Mouse (Mus musculus) myocyte (in vitro differentiated cells): ENCODE results near the gene Nsun2. TPM values are rescaled to one million over a fixed set of nuclear protein-coding genes. Genes with fewer than 3 reads are reported as not detected.
A peak's percentile ranks its signal among the peaks of the same experiment; 100 is the strongest.

Source experiments
- H3K27me3 ChIP-seq: one replicate; pipeline ENCODE4 v1.6.1; 2011; ENCODE audit not compliant: control insufficient read depth, insufficient read depth, insufficient read length
- H3K36me3 ChIP-seq: one replicate; pipeline ENCODE4 v1.6.1; 2011; ENCODE audit not compliant: control insufficient read depth, insufficient read depth
- H3K4me2 ChIP-seq: one replicate; pipeline ENCODE4 v1.6.1; 2011; ENCODE audit warnings: low read depth, control low read depth
- H3K4me3 ChIP-seq: one replicate; pipeline ENCODE4 v1.5.1; 2011; ENCODE audit warnings: mild to moderate bottlenecking, control low read depth, moderate library complexity
- H3K79me2 ChIP-seq: one replicate; pipeline ENCODE4 v1.6.1; 2011; ENCODE audit not compliant: control insufficient read depth, insufficient read depth
- H3ac ChIP-seq: one replicate; pipeline ENCODE4 v1.6.1; 2011; ENCODE audit not compliant: control insufficient read depth, insufficient read length
- CEBPB ChIP-seq: IDR thresholded peaks from 2 replicates; pipeline ENCODE4 v1.6.1; 2011; ENCODE audit warnings: mild to moderate bottlenecking, moderate library complexity; ENCODE audit not compliant: poor library complexity, insufficient read depth, severe bottlenecking
- E2F4 ChIP-seq: IDR thresholded peaks from one replicate; pipeline ENCODE4 v1.6.1; 2011; ENCODE audit warnings: mild to moderate bottlenecking, control low read depth, moderate library complexity; ENCODE audit not compliant: insufficient read depth
- MAX ChIP-seq: IDR thresholded peaks from one replicate; pipeline ENCODE4 v1.6.1; 2011; ENCODE audit warnings: low read depth, mild to moderate bottlenecking, control low read depth
- MYOD1 ChIP-seq, 3 experiments: IDR thresholded peaks; one replicate each; pipeline ENCODE4 v1.6.1; 2011; ENCODE audit warnings: control low read depth in 2 of 3, low read depth in 2 of 3, mild to moderate bottlenecking in 2 of 3, moderate library complexity in 1 of 3; ENCODE audit not compliant: insufficient read length in 2 of 3, control insufficient read depth in 1 of 3
- MYOG ChIP-seq, 3 experiments: IDR thresholded peaks; one replicate each; pipeline ENCODE4 v1.6.1; 2011; ENCODE audit warnings: control low read depth in 2 of 3, low read depth in 2 of 3, mild to moderate bottlenecking in 2 of 3; ENCODE audit not compliant: insufficient read length in 2 of 3, control insufficient read depth in 1 of 3, insufficient read depth in 1 of 3
- POLR2A ChIP-seq: IDR thresholded peaks from one replicate; pipeline ENCODE4 v1.6.1; 2011; ENCODE audit warnings: low read depth, mild to moderate bottlenecking, control low read depth, moderate library complexity; ENCODE audit not compliant: insufficient read length
- POLR2AphosphoS2 ChIP-seq: IDR thresholded peaks from one replicate; pipeline ENCODE4 v1.6.1; 2011; ENCODE audit warnings: low read depth, control low read depth; ENCODE audit not compliant: insufficient read length
- REST ChIP-seq: IDR thresholded peaks from one replicate; pipeline ENCODE4 v1.6.1; 2011; ENCODE audit warnings: mild to moderate bottlenecking, control low read depth, moderate library complexity; ENCODE audit not compliant: insufficient read depth, insufficient read length
- SRF ChIP-seq: IDR thresholded peaks from one replicate; pipeline ENCODE4 v1.6.1; 2011; ENCODE audit warnings: low read depth; ENCODE audit not compliant: control insufficient read depth, insufficient read length
- TCF12 ChIP-seq: IDR thresholded peaks from one replicate; pipeline ENCODE4 v1.6.1; 2011; ENCODE audit warnings: mild to moderate bottlenecking, control low read depth; ENCODE audit not compliant: poor library complexity, insufficient read depth, severe bottlenecking
- TCF3 ChIP-seq: IDR thresholded peaks from one replicate; pipeline ENCODE4 v1.6.1; 2011; ENCODE audit warnings: low read depth, control low read depth; ENCODE audit not compliant: insufficient read length
- USF1 ChIP-seq: IDR thresholded peaks from one replicate; pipeline ENCODE4 v1.6.1; 2011; ENCODE audit warnings: low read depth, mild to moderate bottlenecking, control low read depth, moderate library complexity
- polyA plus RNA-seq: library from polyadenylated mRNA; unstranded; fragments of >200 nt; fragmentation: generic; extraction: Trizol; gene quantifications from one replicate; pipeline ENCODE4 v1.2.1, GENCODE M21; 2012; ENCODE audit warnings: missing spikeins

The Nsun2 gene
- polyA plus RNA-seq, 1 experiment: 60.4 TPM

DNA sequence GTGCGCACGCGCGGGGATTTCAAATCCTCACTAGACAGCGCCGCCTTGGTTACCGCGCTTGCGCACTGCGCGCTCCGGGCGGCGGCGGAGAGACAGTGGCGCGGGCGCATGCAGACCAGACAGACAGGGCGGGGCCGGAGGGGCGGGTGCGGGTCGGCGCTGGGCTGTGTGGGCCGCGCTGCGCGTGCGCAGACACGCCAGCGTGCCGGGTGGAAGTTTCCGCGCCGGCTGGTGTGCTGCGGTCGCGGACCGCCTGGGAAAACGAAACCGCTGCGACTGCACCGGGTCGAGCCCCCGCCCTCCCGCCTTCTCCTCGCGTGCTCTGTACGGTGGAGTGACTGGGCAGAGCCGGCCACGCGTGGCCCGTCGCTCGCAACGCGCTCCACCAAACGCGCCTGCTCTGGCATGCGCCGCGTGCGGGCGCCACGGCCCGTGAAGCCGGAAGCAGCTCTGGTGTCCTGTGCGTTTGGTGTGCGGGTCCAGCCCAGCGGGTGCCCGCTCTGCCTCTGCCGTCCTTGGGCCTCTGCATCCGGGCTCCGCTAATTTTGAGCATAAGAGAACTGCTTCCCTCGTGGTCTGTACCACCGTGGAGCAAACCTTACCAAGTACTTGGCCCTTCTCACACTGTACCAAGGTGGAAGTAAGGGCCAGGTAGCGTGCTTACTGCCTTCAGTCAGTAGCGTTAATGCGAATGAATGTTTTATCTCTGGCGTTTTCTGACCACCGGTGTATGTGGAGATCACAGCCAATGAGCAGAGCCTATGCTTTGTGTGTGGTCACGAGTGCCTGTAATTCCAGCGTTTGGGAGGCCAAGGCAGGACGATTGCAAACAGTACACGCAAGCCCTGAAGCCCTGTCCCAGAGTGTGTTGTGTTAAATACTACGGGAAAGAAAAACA is 1.4 kb downstream of the Nsun2 start:
- Histone ChIP-seq H3K36me3 (no peaks in the 10 kb centered on the region), H3K27me3 (no peaks in the 10 kb centered on the region), H3ac (peak overlapping the region; percentile 94), H3K4me2 (peak overlapping the region; percentile 79), H3K79me2 (peaks cover 34% of the 10 kb centered on the region), H3K4me3 (peak overlapping the region; percentile 58)
- TF ChIP-seq USF1 (peak; percentile 52), POLR2AphosphoS2 (peak; percentile 84), TCF3 (no peak), E2F4 (peak; percentile 69), POLR2A (peak; percentile 78), MYOG (IDR thresholded peaks at IDR 0.05; ENCODE audit: control insufficient read depth in 1 of 3, insufficient read depth in 1 of 3, insufficient read length in 2 of 3, low read depth in 2 of 3) (peak in 2 of 3 experiments; percentile 30 to 58), MYOD1 (IDR thresholded peaks at IDR 0.05; ENCODE audit: control insufficient read depth in 1 of 3, insufficient read length in 2 of 3, low read depth in 2 of 3) (peak in 1 of 3 experiments; percentile 34), TCF12 (no peak)

DNA sequence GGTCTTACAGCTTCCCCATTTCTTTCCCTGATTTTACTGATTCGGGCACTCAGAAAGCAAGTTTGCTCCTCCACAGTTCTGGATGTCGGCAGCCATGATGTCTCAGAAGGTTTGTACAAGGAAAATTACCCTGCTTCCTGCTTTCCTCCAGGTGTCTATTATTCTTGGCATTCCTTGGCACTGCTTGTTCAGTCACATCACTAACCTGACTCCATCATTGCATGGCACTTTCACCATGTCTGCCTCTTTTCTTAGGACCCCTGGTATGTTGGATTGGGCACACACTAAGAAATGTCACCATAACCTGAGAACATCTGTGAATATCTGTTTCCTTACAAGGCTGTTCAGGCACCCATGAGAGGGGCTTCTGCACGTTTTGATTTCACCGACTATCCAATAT is 2.5 kb downstream of the Nsun2 start:
- TF ChIP-seq REST (no peak), USF1 (no peak), POLR2A (no peak), TCF12 (no peak), MAX (no peak), SRF (no peak), MYOG (IDR thresholded peaks at IDR 0.05; ENCODE audit: control insufficient read depth in 1 of 3, insufficient read depth in 1 of 3, insufficient read length in 2 of 3, low read depth in 2 of 3) (no peak), E2F4 (no peak), MYOD1 (IDR thresholded peaks at IDR 0.05; ENCODE audit: control insufficient read depth in 1 of 3, insufficient read length in 2 of 3, low read depth in 2 of 3) (no peak), TCF3 (no peak), POLR2AphosphoS2 (no peak), CEBPB (no peak)
- H3K4me3 ChIP-seq: peak overlapping the region; percentile 58
- H3K36me3 ChIP-seq: no peaks in the 10 kb centered on the region
- peak overlapping the region; percentile 79 for H3K4me2 ChIP-seq
- H3K27me3 ChIP-seq: no peaks in the 10 kb centered on the region
- H3K79me2 ChIP-seq: peaks cover 23% of the 10 kb centered on the region
- H3ac ChIP-seq: no peak overlapping the region

DNA sequence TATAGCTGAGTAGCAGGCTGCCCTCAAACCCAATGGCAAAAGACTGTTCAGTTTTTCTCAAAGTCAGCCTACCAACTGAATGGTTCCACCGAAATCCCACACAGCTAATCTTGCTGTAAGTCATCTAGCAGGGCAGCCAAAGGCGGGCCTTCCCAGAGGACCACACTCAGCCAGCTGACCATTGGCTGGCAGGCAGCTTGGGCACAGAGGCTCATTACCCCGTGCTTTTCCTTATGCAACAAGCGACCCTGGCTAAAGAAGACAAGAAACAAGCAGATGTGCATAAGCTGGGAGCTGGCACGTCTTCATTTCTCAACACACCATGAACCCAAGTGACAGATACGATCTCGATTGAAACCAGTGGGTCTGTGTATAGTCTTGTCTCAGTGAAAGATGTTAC is 3.8 kb downstream of the Nsun2 start:
- Histone ChIP-seq H3K27me3 (no peaks in the 10 kb centered on the region), H3K79me2 (peaks cover 9% of the 10 kb centered on the region), H3K36me3 (no peaks in the 10 kb centered on the region), H3K4me3 (no peak overlapping the region), H3K4me2 (no peak overlapping the region), H3ac (no peak overlapping the region)
- TF ChIP-seq CEBPB: no peak
- no peak for TF ChIP-seq MAX
- TF ChIP-seq REST: no peak
- TF ChIP-seq USF1: no peak
- TF ChIP-seq TCF12: no peak
- TF ChIP-seq SRF: no peak
- no peak for TF ChIP-seq E2F4
- TF ChIP-seq MYOD1 (IDR thresholded peaks at IDR 0.05; ENCODE audit: control insufficient read depth in 1 of 3, insufficient read length in 2 of 3, low read depth in 2 of 3): no peak
- TF ChIP-seq POLR2AphosphoS2: no peak
- no peak for TF ChIP-seq MYOG (IDR thresholded peaks at IDR 0.05; ENCODE audit: control insufficient read depth in 1 of 3, insufficient read depth in 1 of 3, insufficient read length in 2 of 3, low read depth in 2 of 3)
- no peak for TF ChIP-seq TCF3
- TF ChIP-seq POLR2A: no peak

DNA sequence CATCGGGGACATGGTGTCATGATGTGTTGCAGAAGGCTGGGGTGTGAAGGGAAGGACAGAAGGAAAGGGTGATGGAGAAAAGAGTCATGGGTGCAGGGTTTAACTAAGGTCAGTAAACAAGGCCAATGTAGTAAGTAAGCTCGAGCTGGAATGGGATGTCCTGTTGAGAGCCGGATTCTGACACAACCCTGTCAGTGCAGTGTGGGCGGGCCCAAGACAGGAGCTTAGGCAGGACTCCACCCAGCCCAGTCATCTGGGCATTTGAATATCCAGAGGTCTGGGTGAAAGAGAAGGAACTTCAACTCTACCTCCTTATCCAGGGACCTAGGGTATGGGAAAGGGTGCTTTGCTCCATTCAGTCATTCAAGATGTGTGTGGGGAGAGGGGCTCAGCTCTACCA is 4.8 kb downstream of the Nsun2 start:
- H3K4me3 ChIP-seq: no peak overlapping the region
- no peaks in the 10 kb centered on the region for H3K79me2 ChIP-seq
- no peaks in the 10 kb centered on the region for H3K27me3 ChIP-seq
- TF ChIP-seq POLR2A: no peak
- no peak for TF ChIP-seq USF1
- no peak for TF ChIP-seq MYOD1 (IDR thresholded peaks at IDR 0.05; ENCODE audit: control insufficient read depth in 1 of 3, insufficient read length in 2 of 3, low read depth in 2 of 3)
- TF ChIP-seq E2F4: no peak
- H3K4me2 ChIP-seq: no peak overlapping the region
- H3K36me3 ChIP-seq: no peaks in the 10 kb centered on the region
- no peak overlapping the region for H3ac ChIP-seq

DNA sequence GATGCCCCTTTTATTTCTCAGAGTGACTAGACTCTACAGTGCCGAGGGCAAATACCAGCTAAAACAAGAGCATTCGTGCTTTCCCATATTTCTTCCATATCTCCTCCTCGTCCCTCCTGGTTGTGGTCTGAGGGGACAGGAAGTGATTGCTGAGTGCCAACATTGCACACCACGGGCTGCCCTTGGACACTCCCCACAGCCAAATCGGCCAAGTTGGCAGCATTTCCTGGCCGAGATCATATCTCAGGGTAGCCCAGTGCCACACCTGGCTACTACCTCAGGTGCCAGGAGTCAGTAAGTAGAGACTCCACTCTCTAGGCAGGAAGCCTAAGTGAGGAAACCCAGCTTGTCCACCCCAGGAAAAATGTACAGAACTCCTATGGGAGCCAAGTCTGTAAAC is 7.7 kb downstream of the Nsun2 start:
- Histone ChIP-seq H3K4me2 (peak overlapping the region; percentile 48), H3K4me3 (no peak overlapping the region), H3K27me3 (no peaks in the 10 kb centered on the region), H3K79me2 (no peaks in the 10 kb centered on the region), H3ac (no peak overlapping the region), H3K36me3 (no peaks in the 10 kb centered on the region)
- no peak for TF ChIP-seq TCF12
- TF ChIP-seq REST: no peak
- TF ChIP-seq MYOD1 (IDR thresholded peaks at IDR 0.05; ENCODE audit: control insufficient read depth in 1 of 3, insufficient read length in 2 of 3, low read depth in 2 of 3): no peak
- no peak for TF ChIP-seq MYOG (IDR thresholded peaks at IDR 0.05; ENCODE audit: control insufficient read depth in 1 of 3, insufficient read depth in 1 of 3, insufficient read length in 2 of 3, low read depth in 2 of 3)
- no peak for TF ChIP-seq MAX
- no peak for TF ChIP-seq POLR2A
- TF ChIP-seq USF1: no peak
- TF ChIP-seq TCF3: no peak
- TF ChIP-seq CEBPB: no peak
- no peak for TF ChIP-seq SRF
